Mouse (Mus musculus) inflammation-experienced regulatory T-cells, adult 6 months (primary cell): ENCODE data around the gene Nkg7. TPM values are rescaled to one million over a fixed set of nuclear protein-coding genes. Genes with fewer than 3 reads are reported as not detected.

Source experiments
- ATAC-seq: one replicate; pipeline ENCODE4 v1.8.0; 2017
- polyA plus RNA-seq, 3 experiments: library from polyadenylated mRNA; unstranded; fragments of 100-300 nt; shearing (Covaris generic); gene quantifications; one replicate each; pipeline ENCODE4 v1.2.1; 2017

Nkg7 gene
- polyA plus RNA-seq, 3 experiments from 2014 or later: 132 to 2,523 (median 190) TPM

DNA sequence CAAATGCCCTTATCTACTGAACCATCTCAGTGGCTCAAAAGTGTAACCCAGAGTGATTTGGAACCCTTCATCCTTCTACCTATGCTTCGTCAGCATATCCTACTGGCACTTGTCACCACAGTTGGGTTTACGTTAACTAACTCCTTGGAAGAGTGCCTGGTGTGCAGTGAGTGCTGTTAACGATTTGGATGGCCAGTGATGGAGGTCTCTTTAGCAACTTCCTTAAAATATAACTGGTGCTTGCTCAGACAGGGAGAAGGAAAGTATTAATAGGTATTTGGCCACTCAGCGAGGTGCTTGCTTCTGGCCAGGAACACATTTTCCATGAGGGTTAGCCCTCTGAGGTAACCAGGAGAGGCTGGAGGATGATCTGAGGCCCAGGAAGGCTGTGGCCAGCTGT, 10.9 kb downstream of the Nkg7 start:
- ATAC-seq: no peak

DNA sequence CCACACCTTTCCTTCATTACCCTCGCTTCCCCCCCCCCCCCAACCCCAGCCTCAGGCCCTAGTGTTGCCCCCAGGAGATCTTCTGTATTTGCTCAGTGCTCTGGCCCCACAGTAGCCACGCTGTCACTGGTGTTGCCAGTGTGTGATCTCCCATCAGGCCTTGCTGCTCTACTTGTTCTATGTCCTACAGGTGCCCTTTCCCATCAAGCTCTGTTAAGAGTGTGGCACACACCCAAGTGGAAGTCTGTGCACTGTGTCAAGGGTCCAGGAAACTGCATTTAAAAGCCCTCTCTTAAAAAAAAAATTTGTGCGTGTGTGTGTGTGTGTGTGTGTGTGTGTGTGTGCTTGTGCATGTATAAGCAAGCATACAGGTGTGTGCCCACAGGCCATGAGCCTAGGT, 11.4 kb downstream of the Nkg7 start:
- ATAC-seq: no peak

DNA sequence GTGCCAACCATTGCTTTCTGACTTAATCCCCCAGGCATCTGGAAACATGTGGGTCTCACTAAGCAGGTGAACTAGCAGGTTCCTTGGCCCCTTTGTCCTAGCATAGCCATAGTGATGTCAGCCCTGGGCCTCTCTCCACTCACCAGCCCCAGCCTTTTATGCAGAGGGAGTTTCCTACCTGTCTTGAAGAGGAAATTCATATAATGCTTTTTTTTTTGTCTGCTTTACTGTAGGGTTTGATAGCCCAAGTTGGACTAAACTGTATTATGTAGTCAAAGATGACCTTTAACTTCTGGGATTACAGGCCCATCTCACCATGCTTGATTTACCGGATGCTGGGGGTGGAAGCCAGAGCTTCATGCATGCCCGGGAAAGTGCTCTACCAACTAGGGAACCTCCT, 12.9 kb downstream of the Nkg7 start:
- no peak for ATAC-seq

DNA sequence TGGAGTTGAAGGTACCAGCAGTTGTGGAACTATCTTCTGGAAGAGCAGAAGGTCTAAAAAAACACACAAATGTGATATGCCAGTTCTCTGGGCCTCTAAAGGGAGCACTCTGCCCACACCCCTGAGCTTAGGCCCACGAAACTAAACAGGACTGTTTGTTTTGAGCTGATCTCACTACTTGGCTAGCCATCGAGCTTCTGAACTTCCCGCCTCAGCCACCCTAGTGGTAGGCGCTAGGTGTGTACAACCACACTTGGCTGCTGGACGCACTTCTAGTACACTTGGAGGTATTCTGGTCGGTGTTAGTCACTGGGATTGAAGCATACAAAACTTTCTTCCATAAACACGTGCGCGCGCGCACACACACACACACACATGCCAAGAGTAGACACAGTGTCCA, 14.9 kb downstream of the Nkg7 start:
- no peak for ATAC-seq

DNA sequence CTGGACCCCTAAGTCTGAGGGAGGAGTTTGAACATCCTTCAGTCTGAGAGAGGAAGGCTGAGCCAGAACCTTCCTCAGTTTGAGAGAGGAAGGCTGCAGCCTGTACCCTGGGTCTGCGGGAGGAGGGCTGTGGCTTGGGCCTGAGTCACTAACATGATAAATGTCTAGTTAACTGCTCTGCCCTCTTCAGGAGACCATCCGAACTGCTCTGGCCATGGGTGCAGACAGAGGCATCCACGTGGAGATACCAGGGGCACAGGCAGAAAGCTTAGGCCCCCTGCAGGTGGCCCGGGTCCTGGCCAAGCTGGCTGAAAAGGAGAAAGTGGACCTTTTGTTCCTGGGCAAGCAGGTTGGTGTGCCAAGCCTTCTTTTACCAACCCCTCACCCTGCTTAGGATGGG, 15.7 kb downstream of the Nkg7 start:
- ATAC-seq: no peak

DNA sequence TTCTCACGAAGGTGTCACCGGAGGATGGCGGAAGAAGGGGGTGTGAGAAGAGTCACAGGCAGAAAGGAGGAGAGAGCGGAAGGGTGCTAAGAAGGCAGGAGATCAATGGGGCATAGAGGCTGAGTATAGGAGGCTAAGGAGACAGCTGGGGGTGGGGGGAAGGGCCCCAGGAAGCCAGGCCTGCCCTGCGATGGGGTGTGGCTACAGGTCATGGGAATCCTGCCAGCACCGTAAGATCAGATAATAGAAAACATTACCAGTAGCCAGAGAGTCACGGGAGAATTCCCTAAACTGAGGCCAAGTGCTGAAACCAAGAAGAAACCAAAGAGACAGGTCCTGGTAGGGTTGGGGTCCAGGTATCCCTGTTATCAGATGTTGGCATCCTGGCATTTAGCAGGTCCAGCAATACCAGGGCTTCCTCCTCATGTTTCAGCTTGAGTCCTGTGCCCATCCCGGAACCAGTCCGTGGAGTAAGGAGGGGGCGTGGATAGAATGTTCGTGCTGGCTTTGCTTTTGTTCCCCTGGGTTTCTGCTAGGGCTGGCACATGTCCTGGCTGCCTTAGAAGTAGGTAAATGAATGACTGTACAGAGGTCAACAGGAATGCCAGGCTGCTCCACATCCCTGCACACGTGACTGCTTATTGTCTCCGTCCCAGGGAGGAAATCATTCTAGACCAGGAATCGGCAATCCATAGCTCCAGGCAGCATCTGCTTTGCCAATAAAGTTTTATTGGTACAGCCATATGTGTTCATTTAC, 16.9 kb downstream of the Nkg7 start:
- no peak for ATAC-seq

DNA sequence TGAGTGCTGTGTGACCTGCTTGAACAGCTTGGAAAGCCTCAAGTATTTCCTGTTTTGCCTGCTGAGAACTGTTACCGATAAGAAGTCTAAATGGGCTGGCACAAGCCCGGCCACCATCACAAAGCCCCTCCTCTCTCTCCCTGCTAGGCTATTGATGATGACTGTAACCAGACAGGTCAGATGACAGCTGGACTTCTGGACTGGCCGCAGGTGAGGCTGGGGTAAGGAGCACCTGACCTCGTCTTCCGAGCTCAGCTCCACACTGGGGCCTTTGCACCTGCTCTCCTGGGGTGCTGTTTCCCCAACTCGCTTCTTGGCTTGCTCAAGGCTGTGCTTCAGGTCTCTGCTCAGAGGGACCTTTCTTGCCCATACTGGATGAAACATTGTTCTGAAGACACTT, 17.5 kb downstream of the Nkg7 start:
- ATAC-seq: no peak

DNA sequence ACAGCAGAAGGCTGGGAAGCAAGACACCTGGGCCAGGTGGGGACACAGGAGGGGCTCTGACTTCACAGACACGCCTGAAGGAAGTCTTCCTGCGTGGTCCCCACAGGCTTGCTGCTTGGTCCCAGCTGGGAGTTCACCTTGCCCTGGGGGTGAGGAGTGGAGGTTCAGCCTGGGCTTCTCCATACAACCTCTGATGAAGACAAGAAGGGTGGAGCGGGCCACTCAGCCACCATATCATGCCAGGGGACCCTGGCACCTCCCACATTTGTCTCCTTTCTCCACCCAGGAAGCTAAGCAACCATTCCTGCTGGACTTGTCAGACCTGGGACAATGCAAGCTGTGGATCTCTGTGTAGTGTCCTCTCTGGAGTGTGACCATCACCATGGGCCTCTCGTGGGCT, 26.0 kb downstream of the Nkg7 start, which contains the start of gene Vsig10l:
Gene Vsig10l (plus strand): TSS at position 301 of the 400 bp plus-strand sequence.
- no peak for ATAC-seq

DNA sequence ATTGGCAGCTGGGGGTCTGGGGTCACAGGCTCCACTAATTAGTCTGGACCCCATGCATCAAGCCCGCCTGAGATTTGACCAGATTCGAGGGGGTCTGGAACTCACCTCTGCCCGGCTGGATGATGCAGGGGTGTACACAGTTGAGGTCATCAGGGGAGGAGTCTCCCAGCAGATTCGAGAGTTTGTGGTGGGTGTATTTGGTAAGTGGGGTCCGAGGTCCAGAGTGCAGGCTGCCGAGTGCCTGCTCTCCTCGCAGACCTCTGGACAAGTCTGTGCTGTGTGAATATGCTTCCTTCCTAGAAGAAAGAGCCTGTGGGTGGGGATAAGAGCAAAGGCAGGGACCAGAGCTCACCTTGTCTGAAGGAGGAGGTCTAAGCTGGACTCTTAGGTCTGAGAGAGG, 27.1 kb downstream of the Nkg7 start:
- no peak for ATAC-seq

DNA sequence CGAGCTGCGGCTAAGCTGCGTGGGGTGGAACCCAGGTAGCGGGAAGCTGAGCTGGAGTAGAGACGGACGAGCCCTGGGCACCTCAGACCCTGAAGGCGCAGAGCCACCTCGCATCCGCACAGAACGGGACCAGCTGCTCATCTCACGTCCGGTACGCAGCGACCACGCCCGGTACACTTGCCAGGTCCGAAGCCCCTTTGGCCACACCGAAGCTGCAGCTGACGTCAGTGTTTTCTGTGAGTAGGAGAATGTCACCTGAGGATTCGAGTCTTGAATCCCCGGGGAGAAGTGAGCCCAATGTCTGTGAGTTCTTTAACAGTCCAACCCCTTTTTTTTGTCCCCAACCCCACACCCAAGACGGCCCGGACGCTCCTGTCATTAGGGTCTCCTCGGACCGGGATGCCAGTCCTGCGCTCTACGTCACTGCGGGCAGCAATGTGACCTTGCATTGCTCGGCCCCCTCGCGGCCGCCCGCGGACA, 28.0 kb downstream of the Nkg7 start:
- no peak for ATAC-seq

DNA sequence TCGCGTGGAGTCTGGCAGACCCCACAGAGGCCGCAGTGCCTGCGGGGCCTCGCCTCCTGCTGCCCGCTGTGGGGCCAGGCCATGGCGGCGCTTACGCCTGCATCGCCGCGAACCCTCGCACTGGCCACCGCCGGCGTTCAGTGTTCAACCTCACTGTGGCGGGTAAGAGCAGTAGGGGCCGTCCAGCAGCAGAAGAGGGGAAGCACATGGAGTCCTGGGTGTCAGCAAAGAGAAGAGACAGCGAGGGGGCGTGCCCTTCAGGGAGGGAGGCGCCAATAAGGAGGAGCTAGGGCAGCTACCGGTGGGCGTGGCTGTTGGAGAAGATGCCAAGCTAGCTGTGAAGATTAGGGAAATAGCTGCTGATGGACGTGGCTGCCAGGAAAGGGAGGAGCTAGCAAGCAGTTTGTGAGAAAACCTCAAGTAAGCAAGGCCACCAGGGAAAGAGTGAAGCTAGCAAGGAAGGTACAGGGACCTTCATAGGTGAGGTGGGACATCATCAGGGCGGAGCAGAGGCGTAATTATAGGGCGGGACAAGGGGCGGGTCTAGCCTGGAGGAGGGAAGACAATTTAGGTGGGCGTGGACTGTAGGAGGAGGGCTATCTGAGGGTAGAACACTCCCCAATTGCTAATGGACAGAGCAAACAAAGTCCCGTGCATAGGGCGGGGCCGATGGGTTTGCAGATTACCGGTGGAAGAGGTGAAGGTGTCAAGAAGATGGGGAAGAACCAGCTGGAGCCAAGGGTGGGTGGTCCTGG, 28.6 kb downstream of the Nkg7 start:
- ATAC-seq: peak; percentile 84

DNA sequence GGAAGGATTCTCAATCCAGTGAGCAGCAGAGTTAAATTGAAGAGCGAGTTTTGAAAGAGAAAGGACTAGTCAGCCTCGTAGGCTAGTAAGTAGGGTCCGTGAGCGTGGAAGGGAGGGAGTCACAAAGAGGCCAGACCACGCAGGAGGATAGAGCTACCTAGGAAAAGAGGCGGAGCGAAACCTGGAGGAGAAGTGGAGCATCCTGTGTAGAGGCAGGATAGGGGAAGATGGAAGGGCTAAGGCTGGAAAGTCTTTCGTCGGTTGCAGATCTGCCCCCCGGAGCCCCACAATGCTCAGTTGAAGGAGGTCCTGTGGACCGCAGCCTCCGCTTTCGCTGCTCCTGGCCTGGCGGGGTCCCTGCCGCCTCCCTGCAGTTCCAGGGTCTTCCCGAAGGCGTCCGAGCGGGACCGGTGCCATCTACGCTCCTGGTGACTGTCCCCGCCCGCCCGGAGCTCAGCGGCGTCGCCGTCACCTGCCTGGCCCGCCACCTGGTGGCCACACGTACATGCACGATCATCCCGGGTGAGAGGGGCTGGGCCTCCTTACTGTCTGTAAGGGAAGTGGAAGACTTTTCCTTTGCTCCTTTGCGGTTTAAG, 29.3 kb downstream of the Nkg7 start:
- ATAC-seq: peak; percentile 69

DNA sequence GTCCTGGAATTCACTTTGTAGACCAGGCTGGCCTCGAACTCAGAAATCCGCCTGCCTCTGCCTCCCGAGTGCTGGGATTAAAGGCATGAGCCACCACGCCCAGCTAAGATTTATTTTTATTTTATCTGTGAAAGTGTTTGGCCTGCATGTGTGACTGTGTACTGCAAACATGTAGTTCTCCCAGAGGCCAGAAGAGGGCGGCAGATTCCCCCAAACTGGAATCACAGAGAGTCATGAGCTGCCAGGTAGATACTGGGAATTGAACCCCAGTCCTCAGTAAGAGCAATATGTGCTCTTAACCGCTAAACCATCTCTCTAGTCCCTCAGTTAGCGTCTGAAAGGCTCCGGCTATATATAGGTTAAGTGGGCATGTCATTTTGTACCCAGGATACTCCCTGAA, 33.5 kb downstream of the Nkg7 start:
- ATAC-seq: no peak

DNA sequence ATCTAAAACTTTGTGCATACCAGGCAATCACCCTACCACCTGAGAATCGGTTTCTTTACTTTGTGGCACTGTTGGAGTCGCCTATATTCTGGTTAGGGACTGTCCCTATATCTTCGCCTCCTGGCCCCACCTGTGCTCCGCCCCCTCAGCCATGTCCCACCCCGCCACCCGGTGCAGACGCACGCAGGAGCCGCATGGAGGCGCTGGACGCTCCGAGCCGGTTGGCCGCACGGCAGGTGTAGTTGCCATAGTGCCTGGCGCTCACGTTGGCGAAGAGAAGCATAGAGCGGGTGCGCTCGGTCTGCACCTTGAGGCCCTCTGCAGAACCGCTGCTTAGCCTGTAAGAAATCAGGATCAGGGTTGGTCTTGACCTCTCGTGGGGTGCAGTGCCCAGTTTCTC, 38.8 kb downstream of the Nkg7 start:
- ATAC-seq: peak; percentile 86

DNA sequence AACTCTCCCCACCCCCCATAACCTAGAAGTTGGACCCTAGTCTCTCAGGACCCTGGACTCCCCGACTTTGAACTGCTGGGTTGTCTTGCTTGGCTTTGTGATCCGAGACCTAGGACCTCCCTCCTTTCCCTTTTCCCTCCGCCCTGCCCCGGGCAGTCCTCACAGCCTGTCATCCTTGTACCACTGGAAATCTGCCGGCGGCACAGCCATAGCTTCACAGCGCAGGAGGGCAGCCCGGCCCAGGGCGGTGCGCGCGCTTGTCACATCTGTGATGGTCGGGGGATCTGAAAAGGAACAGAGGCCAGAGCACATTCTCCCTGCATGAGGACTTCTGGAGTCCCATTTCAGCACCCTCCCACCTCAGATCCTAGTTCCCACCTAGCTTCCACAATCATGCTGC, 39.5 kb downstream of the Nkg7 start:
- ATAC-seq: no peak

DNA sequence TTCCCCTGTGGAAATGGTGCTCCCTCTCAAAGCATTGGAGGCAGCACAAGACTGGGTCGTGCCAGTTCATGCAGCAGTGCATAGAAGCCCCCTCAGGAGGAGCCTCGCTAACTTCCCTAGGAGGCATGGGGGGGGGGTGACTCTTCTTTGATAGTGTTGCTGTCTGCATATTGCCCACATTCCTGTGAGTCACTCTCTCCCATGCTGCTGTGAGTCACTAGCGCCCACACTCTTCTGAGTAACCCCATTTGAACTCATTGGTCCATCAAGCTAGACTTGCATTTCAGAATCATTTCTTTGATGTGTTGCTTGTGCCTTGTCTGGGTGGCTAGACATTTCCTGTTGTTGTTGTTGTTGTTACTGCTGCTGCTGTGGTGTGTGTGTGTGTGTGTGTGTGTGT, 44.3 kb downstream of the Nkg7 start:
- peak; percentile 93 for ATAC-seq

DNA sequence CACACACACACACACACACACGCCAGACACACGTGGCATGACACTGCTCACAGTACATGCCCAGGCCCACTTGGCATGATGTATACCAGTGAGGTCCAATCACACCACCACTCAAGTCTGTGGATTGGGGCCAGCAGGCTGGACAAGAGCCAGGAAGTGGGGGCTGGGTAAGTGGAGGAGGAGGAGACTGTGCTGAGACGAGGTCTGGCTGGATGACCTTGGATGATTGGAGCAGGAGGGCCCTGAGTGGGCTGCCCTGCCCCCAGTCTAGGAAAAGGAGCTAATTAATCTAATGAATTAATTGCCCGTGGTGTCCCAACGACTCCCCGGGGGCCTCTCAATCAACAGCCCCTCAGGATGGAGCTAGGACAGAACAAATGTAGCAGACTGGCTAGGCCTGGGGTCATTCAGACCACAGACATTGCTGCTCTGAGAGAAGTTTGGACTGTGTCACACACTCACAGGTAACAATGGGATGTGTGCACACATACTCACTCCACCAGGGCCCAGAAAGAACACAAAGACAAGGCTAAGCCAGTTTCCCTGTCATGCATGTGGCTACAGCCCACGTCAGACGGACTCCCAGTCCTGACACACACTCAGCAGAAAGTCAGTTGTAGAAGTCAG, 45.3 kb downstream of the Nkg7 start:
- no peak for ATAC-seq

DNA sequence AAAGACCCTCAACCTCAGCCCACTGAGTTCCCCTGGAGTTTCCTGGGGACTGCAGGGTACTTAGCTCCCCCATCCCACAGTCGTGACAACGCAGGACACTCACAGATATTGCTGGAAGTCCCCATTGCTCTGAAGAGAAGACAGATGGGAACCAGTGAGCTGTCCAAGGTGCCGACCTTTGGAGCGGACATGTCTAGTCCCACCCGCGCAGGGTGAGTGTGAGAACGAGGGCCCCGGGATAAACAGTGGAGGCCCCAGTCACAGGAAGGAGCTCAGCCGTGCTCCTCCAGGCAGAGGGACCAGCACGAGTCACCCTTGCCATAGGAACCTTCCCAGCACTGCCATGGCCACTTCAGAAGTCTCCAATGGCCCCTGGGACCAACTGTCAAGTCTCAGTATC, 46.4 kb downstream of the Nkg7 start:
- no peak for ATAC-seq

Other genes with a start within 250 kb of the Nkg7 start
- 10 to 100 TPM; 14.9 to 19.1 (median 18.7) TPM for gene Zfp715, start 123.8 kb upstream of the Nkg7 start, polyA plus RNA-seq
- gene Siglecf, start 85.7 kb upstream of the Nkg7 start, polyA plus RNA-seq: not detected
- 1 to 10 TPM in 2 of 3 experiments, not detected in 1; 1.5 to 2.0 TPM for gene Siglecg, start 28.9 kb upstream of the Nkg7 start, polyA plus RNA-seq
- not detected for gene Lim2, start 9.4 kb upstream of the Nkg7 start, polyA plus RNA-seq
- gene Cldnd2, start 3.7 kb downstream of the Nkg7 start, polyA plus RNA-seq: under 1 TPM in 1 of 3 experiments, not detected in 2; 0.80 TPM
- gene Etfb, start 7.0 kb downstream of the Nkg7 start, polyA plus RNA-seq: 100 to 1,000 TPM; 173 to 290 (median 214) TPM
- not detected for gene Gm45233, start 7.1 kb downstream of the Nkg7 start, polyA plus RNA-seq
- 1 to 10 TPM; 2.4 to 6.8 (median 2.9) TPM for gene Vsig10l, start 26.1 kb downstream of the Nkg7 start, polyA plus RNA-seq
- under 1 TPM in 2 of 3 experiments, not detected in 1; 0.15 to 0.36 TPM for gene Iglon5, start 53.0 kb downstream of the Nkg7 start, polyA plus RNA-seq
- not detected for gene 4931406B18Rik, start 68.9 kb downstream of the Nkg7 start, polyA plus RNA-seq
- gene Cd33, start 107.4 kb downstream of the Nkg7 start, polyA plus RNA-seq: under 1 TPM in 1 of 3 experiments, not detected in 2; 0.39 TPM
- gene Zfp658, start 125.2 kb downstream of the Nkg7 start, polyA plus RNA-seq: 1 to 10 TPM; 2.8 to 4.3 (median 3.3) TPM
- gene Zfp719, start 142.5 kb downstream of the Nkg7 start, polyA plus RNA-seq: 10 to 100 TPM; 10.7 to 11.7 (median 11.7) TPM
- gene Zfp819, start 170.1 kb downstream of the Nkg7 start, polyA plus RNA-seq: not detected
- not detected for gene Ceacam18, start 197.6 kb downstream of the Nkg7 start, polyA plus RNA-seq
- gene Siglece, start 223.1 kb downstream of the Nkg7 start, polyA plus RNA-seq: under 1 TPM; 0.45 to 0.78 (median 0.51) TPM
- gene Ctu1, start 234.9 kb downstream of the Nkg7 start, polyA plus RNA-seq: 1 to 10 TPM; 1.1 to 2.0 (median 1.3) TPM